Mouse (Mus musculus): Measurements from ENCODE around the gene Ndufa12. TPM values are rescaled to one million over a fixed set of nuclear protein-coding genes. Genes with fewer than 3 reads are reported as not detected.

Gene Ndufa12
- polyA plus RNA-seq, 1 experiment, result 406 TPM

DNA sequence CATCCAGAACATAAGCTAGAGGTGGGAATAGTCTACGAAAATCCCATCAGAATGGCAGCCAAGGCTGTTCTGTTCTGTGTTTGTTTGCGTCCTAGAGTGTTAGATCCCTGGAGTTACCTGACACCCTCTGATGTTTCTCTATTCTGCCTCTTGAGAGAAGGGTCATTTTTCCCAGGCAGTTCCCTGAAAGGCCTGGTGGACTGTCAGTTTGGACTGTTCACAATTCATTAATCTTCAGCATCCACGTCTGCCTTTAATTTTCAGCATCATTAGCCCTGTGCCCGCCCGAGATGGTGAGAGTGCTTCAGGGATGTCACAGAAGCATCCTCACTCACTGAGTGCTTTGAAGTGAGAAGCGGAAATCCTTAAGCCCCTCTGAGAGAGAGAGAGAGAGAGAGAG, 57.2 kb downstream of the Ndufa12 start:
- Histone ChIP-seq H3K4me2 (ENCODE audit: low read depth) (no peak overlapping the region), H3K4me3 (no peak overlapping the region), H3K27me3 (ENCODE audit: control insufficient read depth, insufficient read depth, insufficient read length) (no peaks in the 10 kb centered on the region)

GRCm38 (mm10) chr10:94256518-94256917, 58.0 kb downstream of the Ndufa12 start:
- Histone ChIP-seq H3K79me2 (ENCODE audit: control insufficient read depth, insufficient read depth) (no peaks in the 10 kb centered on the region), H3K4me3 (no peak overlapping the region), H3K36me3 (ENCODE audit: control insufficient read depth, insufficient read depth) (no peaks in the 10 kb centered on the region), H3K4me2 (ENCODE audit: low read depth) (no peak overlapping the region), H3ac (ENCODE audit: control insufficient read depth, insufficient read length) (no peak overlapping the region), H3K27me3 (ENCODE audit: control insufficient read depth, insufficient read depth, insufficient read length) (no peaks in the 10 kb centered on the region)
- no peak for TF ChIP-seq TCF3 (IDR thresholded peaks at IDR 0.05; ENCODE audit: insufficient read length, low read depth)
- no peak for TF ChIP-seq USF1 (IDR thresholded peaks at IDR 0.05; ENCODE audit: low read depth)
- TF ChIP-seq POLR2A (IDR thresholded peaks at IDR 0.05; ENCODE audit: insufficient read length, low read depth), result no peak
- TF ChIP-seq E2F4 (IDR thresholded peaks at IDR 0.05; ENCODE audit: insufficient read depth), result no peak
- TF ChIP-seq TCF12 (IDR thresholded peaks at IDR 0.05; ENCODE audit: insufficient read depth, poor library complexity, severe bottlenecking), result no peak
- no peak for TF ChIP-seq SRF (IDR thresholded peaks at IDR 0.05; ENCODE audit: control insufficient read depth, insufficient read length, low read depth)
- TF ChIP-seq MYOD1 (IDR thresholded peaks at IDR 0.05; ENCODE audit: control insufficient read depth in 1 of 3, insufficient read length in 2 of 3, low read depth in 2 of 3), result no peak
- TF ChIP-seq MYOG (IDR thresholded peaks at IDR 0.05; ENCODE audit: control insufficient read depth in 1 of 3, insufficient read depth in 1 of 3, insufficient read length in 2 of 3, low read depth in 2 of 3), result no peak
- no peak for TF ChIP-seq CEBPB (IDR thresholded peaks at IDR 0.05; ENCODE audit: insufficient read depth, poor library complexity, severe bottlenecking)
- TF ChIP-seq MAX (IDR thresholded peaks at IDR 0.05; ENCODE audit: low read depth), result no peak
- TF ChIP-seq POLR2AphosphoS2 (IDR thresholded peaks at IDR 0.05; ENCODE audit: insufficient read length, low read depth), result no peak
- TF ChIP-seq REST (IDR thresholded peaks at IDR 0.05; ENCODE audit: insufficient read depth, insufficient read length), result no peak

More for the DNA sequence above, 57.2 kb downstream of the Ndufa12 start:
- no peak for TF ChIP-seq CEBPB (IDR thresholded peaks at IDR 0.05; ENCODE audit: insufficient read depth, poor library complexity, severe bottlenecking)
- no peak for TF ChIP-seq REST (IDR thresholded peaks at IDR 0.05; ENCODE audit: insufficient read depth, insufficient read length)
- no peak for TF ChIP-seq POLR2AphosphoS2 (IDR thresholded peaks at IDR 0.05; ENCODE audit: insufficient read length, low read depth)
- TF ChIP-seq USF1 (IDR thresholded peaks at IDR 0.05; ENCODE audit: low read depth), result no peak
- TF ChIP-seq MYOD1 (IDR thresholded peaks at IDR 0.05; ENCODE audit: control insufficient read depth in 1 of 3, insufficient read length in 2 of 3, low read depth in 2 of 3), result no peak
- TF ChIP-seq TCF12 (IDR thresholded peaks at IDR 0.05; ENCODE audit: insufficient read depth, poor library complexity, severe bottlenecking), result no peak
- TF ChIP-seq MAX (IDR thresholded peaks at IDR 0.05; ENCODE audit: low read depth), result no peak
- TF ChIP-seq TCF3 (IDR thresholded peaks at IDR 0.05; ENCODE audit: insufficient read length, low read depth), result no peak
- no peak for TF ChIP-seq MYOG (IDR thresholded peaks at IDR 0.05; ENCODE audit: control insufficient read depth in 1 of 3, insufficient read depth in 1 of 3, insufficient read length in 2 of 3, low read depth in 2 of 3)
- no peak for TF ChIP-seq E2F4 (IDR thresholded peaks at IDR 0.05; ENCODE audit: insufficient read depth)
- no peak for TF ChIP-seq SRF (IDR thresholded peaks at IDR 0.05; ENCODE audit: control insufficient read depth, insufficient read length, low read depth)
- no peak for TF ChIP-seq POLR2A (IDR thresholded peaks at IDR 0.05; ENCODE audit: insufficient read length, low read depth)
- H3K36me3 ChIP-seq (ENCODE audit: control insufficient read depth, insufficient read depth), result no peaks in the 10 kb centered on the region
- no peak overlapping the region for H3ac ChIP-seq (ENCODE audit: control insufficient read depth, insufficient read length)
- no peaks in the 10 kb centered on the region for H3K79me2 ChIP-seq (ENCODE audit: control insufficient read depth, insufficient read depth)

DNA sequence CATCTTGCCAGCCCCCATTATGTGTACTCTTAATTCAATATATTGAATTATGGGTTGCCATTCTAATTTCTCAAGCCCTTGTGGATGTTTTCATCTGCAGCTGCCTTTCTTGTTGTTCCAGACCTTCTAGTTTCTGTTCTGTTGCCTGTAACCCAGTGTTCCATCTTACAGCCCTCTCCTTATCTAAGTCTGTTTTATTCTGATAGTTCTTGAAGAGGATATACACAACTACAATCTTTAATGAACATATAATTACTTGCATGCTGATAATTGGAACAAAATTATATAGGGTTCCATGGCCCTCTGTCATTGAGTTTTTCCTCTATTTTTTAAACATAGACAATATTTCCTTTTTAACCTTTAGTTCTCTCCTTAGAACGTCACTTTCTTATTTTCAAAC, 62.0 kb downstream of the Ndufa12 start:
- Histone ChIP-seq H3K36me3 (ENCODE audit: control insufficient read depth, insufficient read depth) (no peaks in the 10 kb centered on the region), H3ac (ENCODE audit: control insufficient read depth, insufficient read length) (no peak overlapping the region), H3K79me2 (ENCODE audit: control insufficient read depth, insufficient read depth) (no peaks in the 10 kb centered on the region), H3K4me2 (ENCODE audit: low read depth) (no peak overlapping the region), H3K27me3 (ENCODE audit: control insufficient read depth, insufficient read depth, insufficient read length) (peaks cover 10% of the 10 kb centered on the region), H3K4me3 (no peak overlapping the region)
- TF ChIP-seq CEBPB (IDR thresholded peaks at IDR 0.05; ENCODE audit: insufficient read depth, poor library complexity, severe bottlenecking) (no peak), POLR2AphosphoS2 (IDR thresholded peaks at IDR 0.05; ENCODE audit: insufficient read length, low read depth) (no peak), MYOG (IDR thresholded peaks at IDR 0.05; ENCODE audit: control insufficient read depth in 1 of 3, insufficient read depth in 1 of 3, insufficient read length in 2 of 3, low read depth in 2 of 3) (no peak), MAX (IDR thresholded peaks at IDR 0.05; ENCODE audit: low read depth) (no peak), TCF3 (IDR thresholded peaks at IDR 0.05; ENCODE audit: insufficient read length, low read depth) (no peak), TCF12 (IDR thresholded peaks at IDR 0.05; ENCODE audit: insufficient read depth, poor library complexity, severe bottlenecking) (no peak), SRF (IDR thresholded peaks at IDR 0.05; ENCODE audit: control insufficient read depth, insufficient read length, low read depth) (no peak)

DNA sequence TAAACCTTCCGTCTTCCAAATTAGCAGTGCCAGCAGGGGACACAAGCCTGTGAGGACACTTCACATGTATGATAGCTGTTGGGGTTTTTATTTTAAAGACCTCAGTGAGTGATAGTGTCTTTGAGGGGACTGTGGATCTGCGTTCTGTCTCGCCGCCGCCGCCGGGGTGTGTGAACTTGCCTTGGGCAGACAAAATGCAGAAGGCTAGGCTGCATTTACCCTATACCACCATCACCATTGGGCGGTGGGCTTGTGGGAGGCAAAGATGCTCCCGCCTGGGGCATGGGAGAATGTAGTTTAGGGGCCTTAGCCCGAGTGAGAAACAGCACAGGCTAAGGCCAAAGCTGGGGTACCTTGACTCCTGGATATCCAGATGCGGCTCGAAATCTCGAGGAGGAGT, 64.1 kb downstream of the Ndufa12 start:
- Histone ChIP-seq H3K27me3 (ENCODE audit: control insufficient read depth, insufficient read depth, insufficient read length) (peaks cover 10% of the 10 kb centered on the region), H3K4me2 (ENCODE audit: low read depth) (no peak overlapping the region), H3ac (ENCODE audit: control insufficient read depth, insufficient read length) (no peak overlapping the region), H3K36me3 (ENCODE audit: control insufficient read depth, insufficient read depth) (no peaks in the 10 kb centered on the region), H3K4me3 (no peak overlapping the region), H3K79me2 (ENCODE audit: control insufficient read depth, insufficient read depth) (no peaks in the 10 kb centered on the region)
- TF ChIP-seq MYOG (IDR thresholded peaks at IDR 0.05; ENCODE audit: control insufficient read depth in 1 of 3, insufficient read depth in 1 of 3, insufficient read length in 2 of 3, low read depth in 2 of 3), result no peak
- no peak for TF ChIP-seq SRF (IDR thresholded peaks at IDR 0.05; ENCODE audit: control insufficient read depth, insufficient read length, low read depth)
- no peak for TF ChIP-seq USF1 (IDR thresholded peaks at IDR 0.05; ENCODE audit: low read depth)
- no peak for TF ChIP-seq REST (IDR thresholded peaks at IDR 0.05; ENCODE audit: insufficient read depth, insufficient read length)
- no peak for TF ChIP-seq POLR2A (IDR thresholded peaks at IDR 0.05; ENCODE audit: insufficient read length, low read depth)
- TF ChIP-seq TCF3 (IDR thresholded peaks at IDR 0.05; ENCODE audit: insufficient read length, low read depth), result no peak
- TF ChIP-seq MYOD1 (IDR thresholded peaks at IDR 0.05; ENCODE audit: control insufficient read depth in 1 of 3, insufficient read length in 2 of 3, low read depth in 2 of 3), result no peak
- no peak for TF ChIP-seq POLR2AphosphoS2 (IDR thresholded peaks at IDR 0.05; ENCODE audit: insufficient read length, low read depth)
- no peak for TF ChIP-seq CEBPB (IDR thresholded peaks at IDR 0.05; ENCODE audit: insufficient read depth, poor library complexity, severe bottlenecking)
- TF ChIP-seq E2F4 (IDR thresholded peaks at IDR 0.05; ENCODE audit: insufficient read depth), result no peak
- no peak for TF ChIP-seq TCF12 (IDR thresholded peaks at IDR 0.05; ENCODE audit: insufficient read depth, poor library complexity, severe bottlenecking)
- no peak for TF ChIP-seq MAX (IDR thresholded peaks at IDR 0.05; ENCODE audit: low read depth)

All from myocyte (in vitro differentiated cells).